Mouse (Mus musculus) testis, adult 2 months (tissue): Measurements from ENCODE around the gene Ptchd4.

Experiments used
- CTCF ChIP-seq: fragments of 200-500 bp; IDR thresholded peaks from 2 replicates; pipeline ENCODE4 v1.5.1; 2012; ENCODE audit warnings: low read depth, mild to moderate bottlenecking, inconsistent platforms, low read length, moderate library complexity; ENCODE audit not compliant: control insufficient read depth, insufficient read depth, insufficient replicate concordance
- POLR2A ChIP-seq: fragments of 200-500 bp; IDR thresholded peaks from 2 replicates; pipeline ENCODE4 v1.6.1; 2012; ENCODE audit warnings: low read depth, mild to moderate bottlenecking, inconsistent platforms, low read length, moderate library complexity; ENCODE audit not compliant: control insufficient read depth

DNA sequence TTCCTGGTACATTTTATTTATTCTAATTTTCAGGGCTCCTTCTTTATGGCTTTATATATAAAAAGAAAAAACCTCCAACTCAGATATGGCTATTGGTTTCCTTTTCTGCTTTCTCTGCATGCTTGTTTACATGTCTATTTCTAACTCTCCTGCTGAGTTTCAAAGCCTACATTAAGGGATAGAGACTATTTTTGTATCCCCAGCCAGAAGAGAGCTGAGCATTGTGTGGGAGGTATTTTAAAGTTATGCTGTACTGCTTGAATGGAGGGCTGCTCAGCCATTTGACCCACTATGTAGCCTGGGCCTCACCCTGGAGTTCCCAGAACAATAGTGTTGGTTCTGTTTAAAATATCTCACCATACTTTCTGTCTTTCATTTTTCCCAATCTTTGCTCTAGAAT is 77.3 kb downstream of the Ptchd4 start:
- TF ChIP-seq CTCF, result no peak
- no peak for TF ChIP-seq POLR2A
